Mouse (Mus musculus): ENCODE measurements at regions not wholly inside any gene's neighbourhood (a gene's known extent, or its start where the extent isn't known, plus 50 kb on each side); places are given as distances from the start of the nearest gene placed in this dataset.

DNA sequence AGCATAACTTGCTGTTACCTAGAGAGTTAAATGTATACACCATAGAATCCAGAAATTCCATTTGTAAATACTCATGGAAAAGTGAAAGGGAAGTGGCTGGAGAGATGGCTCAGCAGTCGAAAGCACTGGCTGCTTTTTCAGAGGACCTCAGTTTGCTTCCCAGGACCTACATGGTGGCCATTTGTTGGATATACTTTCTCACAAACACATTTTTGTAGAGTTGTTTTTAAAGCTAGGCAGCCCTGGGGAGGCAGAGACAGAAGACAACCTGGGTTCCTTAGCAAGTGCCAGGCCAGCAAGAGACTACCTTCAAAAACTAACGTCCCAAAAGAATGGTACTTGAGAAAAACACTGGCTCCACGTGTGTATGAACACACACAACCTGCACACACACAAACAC is 124.0 kb upstream of the Gm15217 start:
- TF ChIP-seq ZNF384 (IDR thresholded peaks at IDR 0.05; ENCODE audit: low read depth, low read length): no peak
- DNase-seq (ENCODE audit: low read depth, low spot score): no peak
- Histone ChIP-seq H3K4me1 (ENCODE audit: control insufficient read depth in 2 of 2, insufficient read depth in 2 of 2, low read length in 2 of 2, poor library complexity in 1 of 2) (no peaks in the 10 kb centered on the region), H3K4me3 (ENCODE audit: insufficient read depth in 1 of 2, low read depth in 1 of 2, low read length in 2 of 2, poor library complexity in 1 of 2, severe bottlenecking in 1 of 2) (no peak overlapping the region), H3K9me3 (ENCODE audit: control insufficient read depth, insufficient read depth, low read depth, low read length) (no peaks in the 10 kb centered on the region), H3K9ac (ENCODE audit: insufficient read depth, low read depth, low read length, poor library complexity, severe bottlenecking) (no peak overlapping the region), H3K27ac (ENCODE audit: insufficient read depth, low read depth, low read length, poor library complexity, severe bottlenecking) (no peak overlapping the region), H3K36me3 (ENCODE audit: control insufficient read depth, insufficient read depth, low read length, poor library complexity, severe bottlenecking) (no peaks in the 10 kb centered on the region)
- in situ Hi-C loops (cut with MboI; ENCODE audit: low sequenced_read_pairs in 2 of 2, unreplicated experiment in 2 of 2): no loop called here

DNA sequence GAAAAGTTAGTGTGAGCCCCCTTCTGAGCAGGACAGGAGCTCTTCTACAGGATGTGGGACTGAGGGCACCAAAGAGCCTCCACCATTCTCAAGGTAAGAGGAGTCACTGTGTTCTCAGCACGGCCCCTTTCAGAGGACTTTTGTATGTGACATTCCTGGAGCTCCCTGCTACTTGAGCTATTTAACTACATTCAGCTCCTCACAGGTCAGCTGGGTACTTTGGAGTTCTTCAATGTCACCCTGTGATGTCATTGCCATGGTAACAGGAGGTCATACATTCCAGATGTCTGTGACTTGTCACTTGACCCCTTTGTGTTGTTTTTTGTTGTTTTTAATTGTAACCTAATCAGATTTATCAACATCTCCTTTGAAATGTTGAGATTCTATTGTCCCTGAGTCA is 122.9 kb upstream of the Gm15217 start:
- H3K9ac ChIP-seq (ENCODE audit: insufficient read depth, low read depth, low read length, poor library complexity, severe bottlenecking): no peak overlapping the region
- H3K4me1 ChIP-seq (ENCODE audit: control insufficient read depth in 2 of 2, insufficient read depth in 2 of 2, low read length in 2 of 2, poor library complexity in 1 of 2): no peaks in the 10 kb centered on the region
- in situ Hi-C loops (cut with MboI; ENCODE audit: low sequenced_read_pairs in 2 of 2, unreplicated experiment in 2 of 2): no loop called here
- H3K4me3 ChIP-seq (ENCODE audit: insufficient read depth in 1 of 2, low read depth in 1 of 2, low read length in 2 of 2, poor library complexity in 1 of 2, severe bottlenecking in 1 of 2): no peak overlapping the region
- no peak overlapping the region for H3K27ac ChIP-seq (ENCODE audit: insufficient read depth, low read depth, low read length, poor library complexity, severe bottlenecking)
- no peaks in the 10 kb centered on the region for H3K9me3 ChIP-seq (ENCODE audit: control insufficient read depth, insufficient read depth, low read depth, low read length)
- H3K36me3 ChIP-seq (ENCODE audit: control insufficient read depth, insufficient read depth, low read length, poor library complexity, severe bottlenecking): no peaks in the 10 kb centered on the region
- no peak for TF ChIP-seq HCFC1 (IDR thresholded peaks at IDR 0.05; ENCODE audit: borderline replicate concordance, insufficient read depth, low read length)
- no peak for TF ChIP-seq CHD2 (IDR thresholded peaks at IDR 0.05; ENCODE audit: low read depth, low read length)
- no peak for TF ChIP-seq ZC3H11A (IDR thresholded peaks at IDR 0.05; ENCODE audit: borderline replicate concordance, low read depth, low read length)
- no peak for TF ChIP-seq MAFK (IDR thresholded peaks at IDR 0.05; ENCODE audit: insufficient read depth, low read depth, low read length)
- TF ChIP-seq ZNF384 (IDR thresholded peaks at IDR 0.05; ENCODE audit: low read depth, low read length): no peak
- peak; percentile 17 for DNase-seq (ENCODE audit: low read depth, low spot score)

- no peaks in the 10 kb centered on the region for H3K36me3 ChIP-seq (ENCODE audit: control insufficient read depth, insufficient read depth, low read length, poor library complexity, severe bottlenecking)
- H3K4me3 ChIP-seq (ENCODE audit: insufficient read depth in 1 of 2, low read depth in 1 of 2, low read length in 2 of 2, poor library complexity in 1 of 2, severe bottlenecking in 1 of 2): no peak overlapping the region
- in situ Hi-C loops (cut with MboI; ENCODE audit: low sequenced_read_pairs in 2 of 2, unreplicated experiment in 2 of 2): no loop called here
- no peak for DNase-seq (ENCODE audit: low read depth, low spot score)
- TF ChIP-seq ZC3H11A (IDR thresholded peaks at IDR 0.05; ENCODE audit: borderline replicate concordance, low read depth, low read length): no peak
- TF ChIP-seq HCFC1 (IDR thresholded peaks at IDR 0.05; ENCODE audit: borderline replicate concordance, insufficient read depth, low read length): no peak
- TF ChIP-seq MAFK (IDR thresholded peaks at IDR 0.05; ENCODE audit: insufficient read depth, low read depth, low read length): no peak
- TF ChIP-seq CHD2 (IDR thresholded peaks at IDR 0.05; ENCODE audit: low read depth, low read length): no peak
- TF ChIP-seq ZNF384 (IDR thresholded peaks at IDR 0.05; ENCODE audit: low read depth, low read length): no peak
- no peaks in the 10 kb centered on the region for H3K4me1 ChIP-seq (ENCODE audit: control insufficient read depth in 2 of 2, insufficient read depth in 2 of 2, low read length in 2 of 2, poor library complexity in 1 of 2)
- H3K9me3 ChIP-seq (ENCODE audit: control insufficient read depth, insufficient read depth, low read depth, low read length): no peaks in the 10 kb centered on the region
- H3K9ac ChIP-seq (ENCODE audit: insufficient read depth, low read depth, low read length, poor library complexity, severe bottlenecking): no peak overlapping the region
- H3K27ac ChIP-seq (ENCODE audit: insufficient read depth, low read depth, low read length, poor library complexity, severe bottlenecking): no peak overlapping the region
Observed at GRCm38 (mm10) chr14:46257311-46257710, 121.9 kb upstream of the Gm15217 start.

DNA sequence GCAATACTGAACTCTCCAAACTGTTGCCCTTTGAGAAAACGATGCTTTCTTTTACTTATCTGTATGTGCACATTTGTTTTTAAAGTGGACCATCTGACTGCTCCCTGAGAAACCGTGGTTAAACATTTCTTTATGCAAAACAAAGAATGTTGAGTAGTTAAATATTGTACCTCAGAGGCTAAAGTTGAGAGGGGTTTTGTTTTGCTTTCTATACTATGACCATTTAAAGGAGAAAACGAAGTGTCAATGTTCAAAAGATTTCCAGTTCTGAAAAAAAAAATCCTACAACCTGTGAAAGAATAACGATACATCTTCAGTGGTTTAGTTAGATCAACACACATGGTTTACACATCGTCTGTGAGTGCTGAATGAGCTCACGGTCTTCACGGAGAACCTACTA is 120.7 kb upstream of the Gm15217 start:
- in situ Hi-C loops (cut with MboI; ENCODE audit: low sequenced_read_pairs in 2 of 2, unreplicated experiment in 2 of 2): no loop called here
- no peak overlapping the region for H3K9ac ChIP-seq (ENCODE audit: insufficient read depth, low read depth, low read length, poor library complexity, severe bottlenecking)
- no peak for DNase-seq (ENCODE audit: low read depth, low spot score)
- H3K36me3 ChIP-seq (ENCODE audit: control insufficient read depth, insufficient read depth, low read length, poor library complexity, severe bottlenecking): no peaks in the 10 kb centered on the region
- H3K9me3 ChIP-seq (ENCODE audit: control insufficient read depth, insufficient read depth, low read depth, low read length): no peaks in the 10 kb centered on the region
- TF ChIP-seq HCFC1 (IDR thresholded peaks at IDR 0.05; ENCODE audit: borderline replicate concordance, insufficient read depth, low read length) (no peak), ZC3H11A (IDR thresholded peaks at IDR 0.05; ENCODE audit: borderline replicate concordance, low read depth, low read length) (no peak), CHD2 (IDR thresholded peaks at IDR 0.05; ENCODE audit: low read depth, low read length) (no peak)
- no peak overlapping the region for H3K4me3 ChIP-seq (ENCODE audit: insufficient read depth in 1 of 2, low read depth in 1 of 2, low read length in 2 of 2, poor library complexity in 1 of 2, severe bottlenecking in 1 of 2)
- no peaks in the 10 kb centered on the region for H3K4me1 ChIP-seq (ENCODE audit: control insufficient read depth in 2 of 2, insufficient read depth in 2 of 2, low read length in 2 of 2, poor library complexity in 1 of 2)
- no peak overlapping the region for H3K27ac ChIP-seq (ENCODE audit: insufficient read depth, low read depth, low read length, poor library complexity, severe bottlenecking)

- in situ Hi-C loops (cut with MboI; ENCODE audit: low sequenced_read_pairs in 2 of 2, unreplicated experiment in 2 of 2): no loop called here
- no peak for DNase-seq (ENCODE audit: low read depth, low spot score)
- Histone ChIP-seq H3K36me3 (ENCODE audit: control insufficient read depth, insufficient read depth, low read length, poor library complexity, severe bottlenecking) (no peaks in the 10 kb centered on the region), H3K4me3 (ENCODE audit: insufficient read depth in 1 of 2, low read depth in 1 of 2, low read length in 2 of 2, poor library complexity in 1 of 2, severe bottlenecking in 1 of 2) (no peak overlapping the region), H3K9me3 (ENCODE audit: control insufficient read depth, insufficient read depth, low read depth, low read length) (no peaks in the 10 kb centered on the region), H3K4me1 (ENCODE audit: control insufficient read depth in 2 of 2, insufficient read depth in 2 of 2, low read length in 2 of 2, poor library complexity in 1 of 2) (no peaks in the 10 kb centered on the region), H3K27ac (ENCODE audit: insufficient read depth, low read depth, low read length, poor library complexity, severe bottlenecking) (no peak overlapping the region), H3K9ac (ENCODE audit: insufficient read depth, low read depth, low read length, poor library complexity, severe bottlenecking) (no peak overlapping the region)
- TF ChIP-seq MAFK (IDR thresholded peaks at IDR 0.05; ENCODE audit: insufficient read depth, low read depth, low read length): no peak
- TF ChIP-seq ZNF384 (IDR thresholded peaks at IDR 0.05; ENCODE audit: low read depth, low read length): no peak
- no peak for TF ChIP-seq ZC3H11A (IDR thresholded peaks at IDR 0.05; ENCODE audit: borderline replicate concordance, low read depth, low read length)
- no peak for TF ChIP-seq HCFC1 (IDR thresholded peaks at IDR 0.05; ENCODE audit: borderline replicate concordance, insufficient read depth, low read length)
- no peak for TF ChIP-seq CHD2 (IDR thresholded peaks at IDR 0.05; ENCODE audit: low read depth, low read length)
Observed at GRCm38 (mm10) chr14:46260291-46260980, 118.8 kb upstream of the Gm15217 start.

Data from ES-E14 (cell line).